Mouse (Mus musculus): Measurements from ENCODE around the gene Wdr12.
A peak's percentile ranks its signal among the peaks of the same experiment; 100 is the strongest.
"Not testable (repeated sequence)": the region's sequence is repeated elsewhere in the genome, so short reads cannot be mapped to it uniquely, and the experiment has no call there.

Gene Wdr12

GRCm38 (mm10) chr1:60098024-60098781 lies at the start of gene Wdr12, which contains the start of gene Carf:
Gene Wdr12 (minus strand): TSS chr1:60098645.
Gene Carf (plus strand): TSS chr1:60098247.
- DNase-seq (ENCODE audit: low spot score in 2 of 2) = peak; percentile 90 to 97

- no peak for DNase-seq (ENCODE audit: low spot score in 2 of 2)
These were observed 38.9 kb upstream of the Wdr12 start for GRCm38 (mm10) chr1:60137346-60137745.

- DNase-seq (ENCODE audit: low spot score in 2 of 2) = no peak
These were observed 19.4 kb upstream of the Wdr12 start for GRCm38 (mm10) chr1:60117721-60118455.

- no peak for DNase-seq (ENCODE audit: low spot score in 2 of 2)
These were observed 6.1 kb upstream of the Wdr12 start for GRCm38 (mm10) chr1:60104582-60104981.

GRCm38 (mm10) chr1:60098839-60099238 lies 394 bp upstream of the Wdr12 start:
- DNase-seq (ENCODE audit: low spot score in 2 of 2) = peak in 1 of 2 experiments; percentile 10

- peak; percentile 29 to 79 for DNase-seq (ENCODE audit: low spot score in 2 of 2)
These were observed 995 bp downstream of the Wdr12 start for GRCm38 (mm10) chr1:60097277-60098023.

GRCm38 (mm10) chr1:60096572-60097276 lies 1.7 kb downstream of the Wdr12 start:
- DNase-seq (ENCODE audit: low spot score in 2 of 2) = peak; percentile 11 to 18

- no peak for DNase-seq (ENCODE audit: low spot score in 2 of 2)
These were observed 22.0 kb downstream of the Wdr12 start for GRCm38 (mm10) chr1:60076411-60076810.

DNA sequence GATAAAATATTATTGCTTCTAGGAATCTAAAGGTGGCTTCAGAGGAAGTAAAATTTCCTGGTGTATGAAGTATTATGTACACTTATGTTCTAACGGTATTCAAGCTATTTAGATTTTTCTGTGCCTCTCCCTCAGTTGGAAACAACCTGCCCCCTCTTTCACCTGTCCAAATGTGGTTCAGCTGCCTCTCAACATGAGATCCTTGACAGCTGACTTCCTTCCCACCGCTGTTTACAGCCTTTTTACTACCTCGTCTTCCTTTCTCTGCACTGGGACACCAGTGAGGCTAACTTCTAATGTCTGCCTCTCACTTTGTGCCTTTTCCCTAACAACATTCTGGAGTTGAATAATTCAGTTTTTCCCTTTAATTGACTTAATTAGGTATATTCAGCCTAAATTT lies 22.9 kb downstream of the Wdr12 start:
- no peak for DNase-seq (ENCODE audit: low spot score in 2 of 2)

DNA sequence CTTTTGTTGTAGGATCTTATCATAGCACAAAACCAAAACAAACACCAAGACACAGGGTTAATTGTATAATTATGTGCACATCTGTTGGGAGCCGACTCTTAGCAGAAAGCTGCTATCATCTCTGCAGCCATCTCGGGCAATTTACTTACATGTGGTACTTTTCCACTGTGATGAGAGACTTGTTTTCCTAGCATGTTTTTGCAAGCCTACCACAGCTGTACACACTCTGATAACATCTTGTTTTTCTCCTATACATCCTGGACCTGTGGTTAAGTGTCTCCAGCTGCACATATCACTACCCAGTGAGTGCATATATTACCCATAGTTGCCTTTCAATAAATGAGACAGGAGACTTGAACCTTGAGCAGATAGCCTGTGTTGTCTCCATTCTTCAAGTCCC lies 23.5 kb downstream of the Wdr12 start:
- no peak for DNase-seq (ENCODE audit: low spot score in 2 of 2)

DNA sequence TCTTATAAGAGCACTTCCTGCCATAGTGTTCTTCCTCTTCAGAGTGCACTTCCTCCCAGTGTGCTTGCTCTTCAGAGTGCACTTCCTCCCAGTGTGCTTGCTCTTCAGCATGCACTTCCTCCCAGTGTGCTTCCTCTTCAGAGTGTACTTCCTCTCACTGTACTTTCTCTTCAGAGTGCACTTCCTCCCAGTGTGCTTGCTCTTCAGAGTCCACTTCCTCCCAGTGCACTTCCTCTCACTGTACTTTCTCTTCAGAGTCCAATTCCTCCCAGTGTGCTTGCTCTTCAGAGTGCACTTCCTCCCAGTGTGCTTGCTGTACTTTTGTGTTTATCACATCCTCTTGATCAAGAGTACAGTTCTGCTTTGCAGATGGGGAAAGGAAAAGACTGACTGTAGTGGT lies 27.7 kb downstream of the Wdr12 start:
- DNase-seq (ENCODE audit: low spot score in 2 of 2) = peak in 1 of 2 experiments; percentile 15

GRCm38 (mm10) chr1:60056310-60056709 lies 42.1 kb downstream of the Wdr12 start:
- DNase-seq (ENCODE audit: low spot score in 2 of 2) = no peak

- peak in 1 of 2 experiments; percentile 34 for DNase-seq (ENCODE audit: low spot score in 2 of 2)
These were observed 43.8 kb downstream of the Wdr12 start for GRCm38 (mm10) chr1:60054659-60055058.

GRCm38 (mm10) chr1:60047481-60047880 lies 51.0 kb downstream of the Wdr12 start:
- DNase-seq (ENCODE audit: low spot score in 2 of 2) = not testable (repeated sequence)

- DNase-seq (ENCODE audit: low spot score in 2 of 2) = no peak
These were observed 53.9 kb downstream of the Wdr12 start for GRCm38 (mm10) chr1:60044595-60044994.

GRCm38 (mm10) chr1:60042796-60043469 lies 55.5 kb downstream of the Wdr12 start, which contains the start of gene Ica1l:
Gene Ica1l (minus strand): TSS chr1:60043184.
- peak; percentile 23 to 58 for DNase-seq (ENCODE audit: low spot score in 2 of 2)

DNA sequence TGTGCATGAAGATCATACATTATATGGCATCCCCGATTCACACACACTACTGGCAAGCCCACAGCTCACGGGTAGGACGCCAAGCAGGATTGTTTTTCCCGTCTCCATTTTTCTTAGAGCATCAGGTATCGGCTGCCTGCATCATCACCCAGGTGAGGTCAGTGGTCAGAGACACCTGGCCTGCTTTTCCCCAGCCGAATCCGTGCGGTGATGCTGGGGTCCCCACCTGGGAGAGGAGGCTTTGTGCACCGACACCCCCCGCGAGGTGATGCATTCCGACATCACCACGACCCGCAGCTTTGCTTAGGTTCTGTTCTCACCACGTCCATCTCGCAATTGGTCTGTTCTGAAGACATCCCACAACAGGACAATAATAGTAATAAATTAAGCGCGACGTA lies 56.0 kb downstream of the Wdr12 start:
- peak in 1 of 2 experiments; percentile 18 for DNase-seq (ENCODE audit: low spot score in 2 of 2)

- DNase-seq (ENCODE audit: low spot score in 2 of 2) = no peak
These were observed 63.4 kb downstream of the Wdr12 start for GRCm38 (mm10) chr1:60035044-60035443.

Data from spleen, postnatal 10 days (tissue).